Mouse (Mus musculus): ENCODE results near the gene 1700020D05Rik. TPM values are rescaled to one million over a fixed set of nuclear protein-coding genes. Genes with fewer than 3 reads are reported as not detected.

1700020D05Rik gene
- polyA plus RNA-seq, 1 experiment from 2014 or later = not detected

DNA sequence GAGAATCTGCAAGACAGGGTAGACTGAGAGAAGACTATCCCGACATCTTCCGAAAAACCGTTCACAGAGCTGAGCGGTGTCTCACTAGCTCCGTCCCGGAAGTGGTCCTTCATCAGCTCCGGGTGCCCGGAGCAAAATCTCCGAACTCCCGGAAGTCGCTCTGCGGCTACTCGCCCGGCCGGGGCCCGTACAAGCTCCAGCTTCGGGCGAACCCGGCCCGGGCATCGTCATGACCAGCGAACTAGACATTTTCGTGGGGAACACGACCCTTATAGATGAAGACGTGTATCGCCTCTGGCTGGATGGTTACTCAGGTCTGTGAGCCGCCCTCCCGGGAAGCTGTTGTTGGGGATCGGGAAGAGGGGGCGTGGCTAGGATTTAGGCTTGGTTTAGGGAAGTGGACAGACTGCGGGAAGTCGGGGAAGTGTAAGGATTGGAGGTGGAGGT is 43.1 kb downstream of the 1700020D05Rik start, which contains the start of gene Fibp:
Fibp (plus strand) TSS at position 151 of the 447 bp plus-strand sequence.
- peak within 1 kb of the TSS; percentile 18; the same call in 1 of the 2 replicates for H3K27ac ChIP-seq (ENCODE audit: low read depth, low read length)
- peak within 1 kb of the TSS; percentile 71 for H3K9ac ChIP-seq (ENCODE audit: low read depth, low read length)
- peak; percentile 55 for ATAC-seq (ENCODE audit: low FRiP score, low TSS enrichment)
- H3K27me3 ChIP-seq (ENCODE audit: control insufficient read depth, insufficient read depth, low read length) = no peaks in the 10 kb centered on the region
- H3K36me3 ChIP-seq (ENCODE audit: control insufficient read depth, insufficient read depth, low read length) = peaks cover 33% of the 10 kb centered on the region
- no peaks in the 10 kb centered on the region for H3K9me3 ChIP-seq (ENCODE audit: control insufficient read depth, low read length)
- peak within 1 kb of the TSS; percentile 66 for H3K4me3 ChIP-seq (ENCODE audit: low read length)
- WGBS = under 1% methylated on average over 32 of the region's 32 CpGs
- peak within 1 kb of the TSS; percentile 95 for H3K4me2 ChIP-seq (replicated peaks; ENCODE audit: low read depth, low read length)
- H3K4me1 ChIP-seq (ENCODE audit: control insufficient read depth, insufficient read depth, low read length) = peaks cover 19% of the 10 kb centered on the region; the same call in 1 of the 2 replicates

DNA sequence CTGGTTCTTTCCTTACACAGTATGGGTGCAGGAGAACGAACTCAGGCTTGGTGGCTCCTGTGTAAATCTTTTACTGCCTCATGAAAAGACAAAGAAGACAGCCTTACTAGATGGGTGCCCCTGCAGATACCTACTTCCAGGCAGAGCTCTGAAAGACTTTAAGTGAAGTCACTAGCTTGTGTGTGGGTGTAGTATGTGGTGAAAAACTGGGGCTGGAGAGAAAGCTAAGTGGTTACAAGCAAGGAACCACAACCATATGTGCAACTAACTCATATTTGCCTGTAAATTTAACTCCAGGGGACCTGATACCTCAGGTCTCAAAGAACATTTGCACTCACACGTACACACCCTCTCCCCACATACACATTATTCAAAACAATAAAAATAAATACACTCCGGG is 43.7 kb downstream of the 1700020D05Rik start:
- Histone ChIP-seq H3K36me3 (ENCODE audit: control insufficient read depth, insufficient read depth, low read length) (peaks cover 27% of the 10 kb centered on the region), H3K4me3 (ENCODE audit: low read length) (peak overlapping the region; percentile 66), H3K4me2 (replicated peaks; ENCODE audit: low read depth, low read length) (peak overlapping the region; percentile 95), H3K9me3 (ENCODE audit: control insufficient read depth, low read length) (no peaks in the 10 kb centered on the region), H3K4me1 (ENCODE audit: control insufficient read depth, insufficient read depth, low read length) (peaks cover 25% of the 10 kb centered on the region; the same call in 1 of the 2 replicates), H3K27ac (ENCODE audit: low read depth, low read length) (no peak overlapping the region), H3K27me3 (ENCODE audit: control insufficient read depth, insufficient read depth, low read length) (no peaks in the 10 kb centered on the region), H3K9ac (ENCODE audit: low read depth, low read length) (peak overlapping the region; percentile 71)
- 35% methylated on average over 3 of the region's 3 CpGs for WGBS
- ATAC-seq (ENCODE audit: low FRiP score, low TSS enrichment) = no peak

DNA sequence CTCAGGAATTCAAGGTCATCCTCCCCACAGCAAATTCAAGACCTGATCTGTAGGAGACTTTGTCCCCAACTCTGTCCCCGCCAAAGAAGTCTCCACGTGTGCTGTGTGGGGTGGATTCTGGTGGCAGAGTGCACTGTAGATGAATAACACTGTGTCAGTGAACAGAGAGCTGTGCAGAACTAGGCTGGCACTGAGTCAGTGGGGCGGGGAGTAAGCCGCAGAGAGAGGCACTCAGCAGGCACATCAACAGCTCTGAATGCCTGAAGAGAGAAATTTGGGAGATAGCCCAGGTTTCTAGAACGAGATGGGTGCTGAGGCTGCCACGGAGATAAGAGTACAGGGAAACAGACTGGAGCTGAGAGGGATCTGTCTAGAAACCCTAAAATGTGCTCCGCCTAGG is 44.6 kb downstream of the 1700020D05Rik start:
- H3K27ac ChIP-seq (ENCODE audit: low read depth, low read length) = no peak overlapping the region
- no peak overlapping the region for H3K4me2 ChIP-seq (replicated peaks; ENCODE audit: low read depth, low read length)
- H3K4me3 ChIP-seq (ENCODE audit: low read length) = no peak overlapping the region
- H3K4me1 ChIP-seq (ENCODE audit: control insufficient read depth, insufficient read depth, low read length) = peaks cover 33% of the 10 kb centered on the region; the same call in 1 of the 2 replicates
- H3K9me3 ChIP-seq (ENCODE audit: control insufficient read depth, low read length) = no peaks in the 10 kb centered on the region
- no peaks in the 10 kb centered on the region for H3K27me3 ChIP-seq (ENCODE audit: control insufficient read depth, insufficient read depth, low read length)
- WGBS = 73% methylated on average over 7 of the region's 7 CpGs
- ATAC-seq (ENCODE audit: low FRiP score, low TSS enrichment) = no peak
- H3K9ac ChIP-seq (ENCODE audit: low read depth, low read length) = no peak overlapping the region
- peaks cover 25% of the 10 kb centered on the region for H3K36me3 ChIP-seq (ENCODE audit: control insufficient read depth, insufficient read depth, low read length)

DNA sequence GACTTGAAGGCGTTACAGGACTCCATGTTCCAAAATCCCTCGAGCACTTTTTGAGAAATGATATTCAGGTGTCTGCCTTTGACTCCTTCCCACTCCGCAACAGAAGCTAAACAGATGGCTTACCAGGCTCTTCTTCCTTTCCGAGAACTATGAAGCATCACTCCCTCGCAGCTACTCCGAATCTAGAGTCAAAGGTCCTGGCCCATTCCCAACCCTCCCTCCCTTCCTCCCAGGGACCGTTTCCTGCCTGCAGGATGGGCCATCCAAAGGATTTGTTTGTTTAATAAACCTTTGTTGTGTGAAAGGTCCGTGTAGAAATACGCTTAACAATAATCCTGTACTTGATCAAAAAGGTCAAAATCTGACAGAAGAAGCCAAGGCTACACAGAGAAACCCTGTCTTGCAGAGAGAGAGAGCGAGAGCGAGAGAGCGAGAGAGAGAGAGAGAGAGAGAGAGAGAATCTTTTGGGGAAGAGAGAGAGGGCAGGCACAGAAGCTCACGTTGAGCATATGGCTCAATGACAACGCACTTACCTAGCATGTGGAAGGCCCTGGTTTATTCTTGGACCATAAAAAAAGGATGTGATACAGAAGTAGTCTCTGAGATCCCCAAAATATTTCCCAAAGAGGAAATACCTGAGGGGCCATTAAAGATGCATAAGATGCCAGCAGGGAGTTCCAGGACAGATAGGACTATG is 45.7 kb downstream of the 1700020D05Rik start, which contains the start of gene Ccdc85b:
Ccdc85b (minus strand) TSS at position 149 of the 697 bp plus-strand sequence.
- peak within 1 kb of the TSS; percentile 85 for H3K9ac ChIP-seq (ENCODE audit: low read depth, low read length)
- no peak for ATAC-seq (ENCODE audit: low FRiP score, low TSS enrichment)
- peaks cover 34% of the 10 kb centered on the region; the same call in 1 of the 2 replicates for H3K4me1 ChIP-seq (ENCODE audit: control insufficient read depth, insufficient read depth, low read length)
- H3K4me2 ChIP-seq (replicated peaks; ENCODE audit: low read depth, low read length) = peak within 1 kb of the TSS; percentile 98
- 13% methylated on average over 14 of the region's 14 CpGs for WGBS
- peaks cover 21% of the 10 kb centered on the region for H3K36me3 ChIP-seq (ENCODE audit: control insufficient read depth, insufficient read depth, low read length)
- H3K4me3 ChIP-seq (ENCODE audit: low read length) = peak within 1 kb of the TSS; percentile 77
- H3K27me3 ChIP-seq (ENCODE audit: control insufficient read depth, insufficient read depth, low read length) = no peaks in the 10 kb centered on the region
- H3K9me3 ChIP-seq (ENCODE audit: control insufficient read depth, low read length) = no peaks in the 10 kb centered on the region
- peak within 1 kb of the TSS; percentile 89 for H3K27ac ChIP-seq (ENCODE audit: low read depth, low read length)

DNA sequence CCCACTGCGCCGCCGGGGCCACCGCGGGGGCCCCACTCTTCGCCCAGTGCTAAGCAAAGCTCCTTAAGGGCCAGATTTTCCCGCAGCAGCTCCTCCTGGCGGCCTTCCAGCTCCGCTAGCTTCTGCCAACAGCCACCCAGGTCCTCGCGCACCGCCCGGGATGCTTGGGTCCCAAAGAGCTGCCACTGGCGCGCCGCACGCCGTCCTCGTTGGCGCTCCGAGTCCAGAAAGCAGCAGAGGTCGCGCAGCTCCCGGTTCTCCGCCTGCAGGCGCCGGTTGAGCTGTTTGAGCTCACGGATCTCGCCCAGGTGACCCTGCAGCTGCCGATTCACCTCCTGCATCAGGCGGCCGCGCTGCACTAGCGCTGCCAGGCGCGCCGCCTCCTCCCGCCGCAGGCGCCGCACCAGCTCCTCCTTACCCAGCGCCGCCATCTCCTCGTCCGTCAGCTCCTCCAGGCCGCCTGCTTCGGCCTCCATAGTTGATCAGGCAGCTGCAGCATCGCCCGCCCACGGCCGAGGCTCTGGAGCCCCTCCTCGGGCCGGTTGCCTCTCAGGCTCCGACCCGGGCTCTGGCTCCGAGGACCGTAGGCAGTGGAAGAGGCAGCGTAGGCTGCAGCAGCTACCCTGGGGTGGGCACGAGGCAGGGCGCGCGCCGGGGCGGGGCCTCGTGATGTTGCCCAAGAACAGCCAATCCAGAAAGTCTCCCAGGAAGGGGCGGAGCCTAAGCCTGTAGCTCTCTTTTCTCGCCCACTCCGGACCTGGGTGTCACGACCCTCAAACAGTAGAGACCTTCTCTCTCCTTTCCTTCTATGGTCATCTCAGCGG is 46.5 kb downstream of the 1700020D05Rik start:
- peak overlapping the region; percentile 89 for H3K27ac ChIP-seq (ENCODE audit: low read depth, low read length)
- under 1% methylated on average over 64 of the region's 70 CpGs for WGBS
- peaks cover 14% of the 10 kb centered on the region for H3K36me3 ChIP-seq (ENCODE audit: control insufficient read depth, insufficient read depth, low read length)

DNA sequence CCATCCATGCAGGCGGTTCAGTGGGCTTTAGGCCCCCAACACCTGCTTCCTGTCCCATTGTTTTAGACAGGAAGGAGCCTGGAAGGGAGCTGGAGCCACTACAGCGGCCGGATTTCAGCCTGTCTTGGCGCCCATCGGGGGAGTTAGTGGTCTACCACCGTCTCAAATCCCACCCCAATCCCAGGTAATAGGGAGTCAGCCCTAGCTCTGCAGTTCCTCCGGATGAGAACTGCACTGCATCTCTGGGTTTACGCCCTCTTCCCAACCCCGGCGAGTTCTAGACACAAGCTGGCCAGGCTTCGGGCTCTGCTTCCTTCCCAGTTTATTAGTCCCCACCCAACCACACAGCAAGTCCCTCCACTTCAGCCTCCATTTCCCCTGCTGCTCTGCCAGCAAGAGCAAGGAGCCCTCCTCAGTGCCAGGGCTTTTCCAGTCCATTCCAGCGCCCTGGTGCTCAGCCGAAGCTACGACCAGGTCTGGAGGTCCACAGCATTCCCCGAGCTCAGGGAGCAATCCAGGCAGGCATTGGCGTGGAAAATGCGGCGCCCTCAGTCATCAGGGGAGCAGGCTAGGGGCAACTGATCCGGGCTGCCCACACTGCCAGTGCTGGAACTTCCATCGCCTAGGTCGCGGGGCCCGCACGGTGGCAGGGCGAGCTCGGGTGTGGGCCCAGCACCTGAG is 47.2 kb downstream of the 1700020D05Rik start:
- Histone ChIP-seq H3K27me3 (ENCODE audit: control insufficient read depth, insufficient read depth, low read length) (no peaks in the 10 kb centered on the region), H3K9me3 (ENCODE audit: control insufficient read depth, low read length) (no peaks in the 10 kb centered on the region), H3K27ac (ENCODE audit: low read depth, low read length) (peak overlapping the region; percentile 89), H3K9ac (ENCODE audit: low read depth, low read length) (peak overlapping the region; percentile 85), H3K4me3 (ENCODE audit: low read length) (peak overlapping the region; percentile 77), H3K4me1 (ENCODE audit: control insufficient read depth, insufficient read depth, low read length) (peaks cover 32% of the 10 kb centered on the region; the same call in 1 of the 2 replicates), H3K36me3 (ENCODE audit: control insufficient read depth, insufficient read depth, low read length) (peaks cover 10% of the 10 kb centered on the region), H3K4me2 (replicated peaks; ENCODE audit: low read depth, low read length) (peak overlapping the region; percentile 98)
- 2% methylated on average over 20 of the region's 26 CpGs for WGBS
- no peak for ATAC-seq (ENCODE audit: low FRiP score, low TSS enrichment)

More for the DNA sequence above, 46.5 kb downstream of the 1700020D05Rik start:
- peaks cover 34% of the 10 kb centered on the region; the same call in 1 of the 2 replicates for H3K4me1 ChIP-seq (ENCODE audit: control insufficient read depth, insufficient read depth, low read length)
- peak overlapping the region; percentile 77 for H3K4me3 ChIP-seq (ENCODE audit: low read length)
- no peaks in the 10 kb centered on the region for H3K27me3 ChIP-seq (ENCODE audit: control insufficient read depth, insufficient read depth, low read length)
- peak overlapping the region; percentile 85 for H3K9ac ChIP-seq (ENCODE audit: low read depth, low read length)
- H3K9me3 ChIP-seq (ENCODE audit: control insufficient read depth, low read length) = no peaks in the 10 kb centered on the region
- ATAC-seq (ENCODE audit: low FRiP score, low TSS enrichment) = peak; percentile 91
- H3K4me2 ChIP-seq (replicated peaks; ENCODE audit: low read depth, low read length) = peak overlapping the region; percentile 98

DNA sequence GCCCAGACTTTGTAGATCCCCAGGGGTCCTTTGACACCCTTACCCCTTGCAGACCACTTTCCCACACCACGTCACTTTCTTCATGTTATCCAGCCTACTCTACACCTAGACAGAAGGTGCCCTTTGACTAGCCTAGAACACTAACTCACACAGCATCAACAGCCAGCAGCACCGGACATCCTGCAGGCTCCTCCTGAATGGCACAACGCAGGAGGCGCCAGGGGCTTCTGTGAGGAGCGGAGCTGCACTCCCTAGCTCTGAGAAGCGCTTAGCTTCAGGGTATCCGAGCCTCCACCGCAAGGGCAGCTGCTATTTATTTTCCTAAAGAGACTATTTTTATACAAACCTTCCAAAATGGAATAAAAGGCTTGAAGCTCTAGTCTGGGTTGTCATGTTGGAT is 48.0 kb downstream of the 1700020D05Rik start:
- H3K9me3 ChIP-seq (ENCODE audit: control insufficient read depth, low read length) = no peaks in the 10 kb centered on the region
- peak overlapping the region; percentile 85 for H3K9ac ChIP-seq (ENCODE audit: low read depth, low read length)
- 61% methylated on average over 8 of the region's 8 CpGs for WGBS
- H3K36me3 ChIP-seq (ENCODE audit: control insufficient read depth, insufficient read depth, low read length) = peaks cover 10% of the 10 kb centered on the region
- peak overlapping the region; percentile 98 for H3K4me2 ChIP-seq (replicated peaks; ENCODE audit: low read depth, low read length)
- ATAC-seq (ENCODE audit: low FRiP score, low TSS enrichment) = no peak
- H3K4me1 ChIP-seq (ENCODE audit: control insufficient read depth, insufficient read depth, low read length) = peaks cover 27% of the 10 kb centered on the region; the same call in 1 of the 2 replicates
- H3K4me3 ChIP-seq (ENCODE audit: low read length) = peak overlapping the region; percentile 77
- no peaks in the 10 kb centered on the region for H3K27me3 ChIP-seq (ENCODE audit: control insufficient read depth, insufficient read depth, low read length)
- no peak overlapping the region; the same call in 1 of the 2 replicates for H3K27ac ChIP-seq (ENCODE audit: low read depth, low read length)

DNA sequence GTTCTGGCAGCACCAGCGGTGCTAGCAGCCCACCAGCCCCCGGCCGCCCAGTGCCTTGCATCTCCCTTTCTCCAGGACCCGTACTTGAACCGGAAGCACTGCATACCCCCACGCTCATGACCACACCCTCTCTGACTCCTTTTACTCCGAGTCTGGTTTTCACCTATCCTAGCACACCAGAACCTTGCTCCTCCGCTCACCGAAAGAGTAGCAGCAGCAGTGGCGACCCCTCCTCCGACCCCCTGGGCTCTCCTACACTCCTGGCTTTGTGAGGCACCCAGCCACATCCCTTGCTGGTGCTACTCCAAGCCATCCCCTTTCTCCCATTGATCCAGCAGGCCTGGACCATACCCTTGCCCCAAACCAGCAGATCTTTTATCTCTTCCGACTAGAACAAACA is 48.5 kb downstream of the 1700020D05Rik start:
- H3K4me3 ChIP-seq (ENCODE audit: low read length) = peak overlapping the region; percentile 77
- peak overlapping the region; percentile 98 for H3K4me2 ChIP-seq (replicated peaks; ENCODE audit: low read depth, low read length)
- 71% methylated on average over 12 of the region's 12 CpGs for WGBS
- peaks cover 10% of the 10 kb centered on the region for H3K36me3 ChIP-seq (ENCODE audit: control insufficient read depth, insufficient read depth, low read length)
- no peak overlapping the region for H3K27ac ChIP-seq (ENCODE audit: low read depth, low read length)
- peaks cover 27% of the 10 kb centered on the region; the same call in 1 of the 2 replicates for H3K4me1 ChIP-seq (ENCODE audit: control insufficient read depth, insufficient read depth, low read length)
- H3K9ac ChIP-seq (ENCODE audit: low read depth, low read length) = no peak overlapping the region
- H3K27me3 ChIP-seq (ENCODE audit: control insufficient read depth, insufficient read depth, low read length) = no peaks in the 10 kb centered on the region
- no peaks in the 10 kb centered on the region for H3K9me3 ChIP-seq (ENCODE audit: control insufficient read depth, low read length)
- no peak for ATAC-seq (ENCODE audit: low FRiP score, low TSS enrichment)
